9 mouse cellular contexts compared by ENCODE assay signal in the genomic region with DNA sequence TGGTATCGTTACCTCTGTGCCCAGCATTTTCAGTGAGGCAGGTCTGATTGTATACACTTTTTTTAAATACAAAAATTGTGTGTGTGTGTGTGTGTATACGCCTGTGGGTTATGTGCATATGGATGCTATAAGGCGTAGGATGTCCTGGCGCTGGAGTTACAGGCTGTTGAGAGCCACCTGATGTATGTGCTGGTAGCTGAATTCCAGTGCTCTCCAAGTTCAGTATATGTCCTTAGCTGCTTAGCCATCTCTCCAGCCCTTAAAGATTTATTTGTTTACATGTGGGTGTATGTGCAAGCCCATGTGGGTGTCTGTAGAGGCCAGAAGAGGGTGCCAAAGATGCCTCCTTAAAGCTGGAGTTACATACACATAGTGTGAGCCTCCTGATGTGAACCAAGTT. TPM values are rescaled to one million over a fixed set of nuclear protein-coding genes. Genes with fewer than 3 reads are reported as not detected.
DNase-seq lines count a peak whose midpoint lies in the region; ATAC-seq lines count a peak whose summit lies in the region.
"Had no signal": no experiment of that assay in that cellular context is flagged by ENCODE, and none has a peak within 500 bp of the region (broad histone marks: within the 10 kb centered on the region; RNA-seq: fewer than 3 reads in every experiment).

No protein-coding gene starts in this region.

- no peaks in the 10 kb centered on the region for H3K9me3 ChIP-seq in erythroblast, embryonic 14.5 days (ENCODE audit: control insufficient read depth, low read length)
- H3K9me3 ChIP-seq in embryonic facial prominence, embryonic 15.5 days (replicated peaks), result no peaks in the 10 kb centered on the region
- no peaks in the 10 kb centered on the region for H3K9me3 ChIP-seq in limb, embryonic 15.5 days

- H3K4me1 ChIP-seq in erythroblast, embryonic 14.5 days (ENCODE audit: control insufficient read depth), result peaks cover 39% of the 10 kb centered on the region
- H3K4me1 ChIP-seq in embryonic facial prominence, embryonic 15.5 days, result peaks cover 18% of the 10 kb centered on the region; the same call in 1 of the 2 replicates
- H3K4me1 ChIP-seq in limb, embryonic 15.5 days, result peaks cover 9% of the 10 kb centered on the region

- ATAC-seq in erythroblast, adult 5-6 weeks (replicated peaks; ENCODE audit: low FRiP score, poor library complexity, severe bottlenecking), result no peak
- no peak for ATAC-seq in embryonic facial prominence, embryonic 15.5 days (ENCODE audit: insufficient number of reproducible peaks, low FRiP score, low TSS enrichment, low read depth)
- ATAC-seq in limb, embryonic 15.5 days (ENCODE audit: insufficient number of reproducible peaks, low FRiP score, low TSS enrichment, low read depth), result no peak

- H3K9ac ChIP-seq in embryonic facial prominence, embryonic 15.5 days, result no peak overlapping the region
- H3K9ac ChIP-seq in limb, embryonic 15.5 days, result no peak overlapping the region

- DNase-seq in 416B (ENCODE audit: low read depth), result peak; percentile 66
- DNase-seq in testis, postnatal 14 days (ENCODE audit: low spot score), result no peak
- no peak for DNase-seq in lung, postnatal 25 days (ENCODE audit: low spot score)
- DNase-seq in adrenal gland, postnatal 25 days, result no peak

- H3K27me3 ChIP-seq in erythroblast, embryonic 14.5 days (ENCODE audit: control insufficient read depth), result peaks cover 18% of the 10 kb centered on the region
- H3K27me3 ChIP-seq in embryonic facial prominence, embryonic 15.5 days, result peaks cover 16% of the 10 kb centered on the region
- H3K27me3 ChIP-seq in limb, embryonic 15.5 days, result peaks cover 20% of the 10 kb centered on the region
- H3K27me3 ChIP-seq: Patski had no signal

- peak overlapping the region; percentile 60 for H3K4me2 ChIP-seq in embryonic facial prominence, embryonic 15.5 days (replicated peaks)
- peak overlapping the region; percentile 8; the same call in 1 of the 2 replicates for H3K4me2 ChIP-seq in limb, embryonic 15.5 days

- no peak overlapping the region for H3K27ac ChIP-seq in embryonic facial prominence, embryonic 15.5 days (replicated peaks)
- no peak overlapping the region for H3K27ac ChIP-seq in limb, embryonic 15.5 days

- WGBS in embryonic facial prominence, embryonic 15.5 days, result 67% methylated on average over 4 of the region's 4 CpGs
- WGBS in limb, embryonic 15.5 days, result 59% methylated on average over 4 of the region's 4 CpGs

- H3K36me3 ChIP-seq in erythroblast, embryonic 14.5 days (ENCODE audit: control insufficient read depth), result no peaks in the 10 kb centered on the region
- no peaks in the 10 kb centered on the region for H3K36me3 ChIP-seq in embryonic facial prominence, embryonic 15.5 days
- H3K36me3 ChIP-seq in limb, embryonic 15.5 days, result no peaks in the 10 kb centered on the region

- peak overlapping the region; percentile 83 for H3K4me3 ChIP-seq in erythroblast, embryonic 14.5 days (replicated peaks)
- peak overlapping the region; percentile 91 for H3K4me3 ChIP-seq in embryonic facial prominence, embryonic 15.5 days (replicated peaks)
- H3K4me3 ChIP-seq in limb, embryonic 15.5 days, result peak overlapping the region; percentile 85

RNA-seq across cellular contexts. Expression of a gene that starts 0.9 kb away (rescaled TPM):
- polyA plus RNA-seq in erythroblast, embryonic 14.5 days (2012), result 3.9 and 4.6 TPM in 2 replicates
- total RNA-seq in erythroblast, adult 5-6 weeks (2015; ENCODE audit: low replicate concordance), result 2.9 and 9.6 TPM in 2 replicates
- 13.6 and 18.1 TPM in 2 replicates for total RNA-seq in erythroblast, adult 5-6 weeks (2017; ENCODE audit: low replicate concordance)
- 88.1 and 91.2 TPM in 2 replicates for polyA plus RNA-seq in embryonic facial prominence, embryonic 15.5 days (2015; fragmentation: Nextera tagmentation; extraction: Ambion mirVana)
- polyA plus RNA-seq in limb, embryonic 15.5 days (2015; fragmentation: Nextera tagmentation; extraction: Ambion mirVana), result 75.3 and 81.9 TPM in 2 replicates
- total RNA-seq in adrenal gland, postnatal 25 days (2021), result 63.7 and 75.0 TPM in 2 replicates

RNA-seq across cellular contexts. Expression of a gene that starts 3.8 kb away (rescaled TPM):
- not detected in 2 replicates for polyA plus RNA-seq in erythroblast, embryonic 14.5 days (2012)
- total RNA-seq in erythroblast, adult 5-6 weeks (2015; ENCODE audit: low replicate concordance), result not detected in 2 replicates
- total RNA-seq in erythroblast, adult 5-6 weeks (2017; ENCODE audit: low replicate concordance), result not detected in 2 replicates
- polyA plus RNA-seq in embryonic facial prominence, embryonic 15.5 days (2015; fragmentation: Nextera tagmentation; extraction: Ambion mirVana), result 7.5 and 10.6 TPM in 2 replicates
- polyA plus RNA-seq in limb, embryonic 15.5 days (2015; fragmentation: Nextera tagmentation; extraction: Ambion mirVana), result 0.36 and 0.47 TPM in 2 replicates
- total RNA-seq in adrenal gland, postnatal 25 days (2021), result 0.55 TPM in 1 of 2 replicates, not detected in the other

RNA-seq across cellular contexts. Expression of a gene that starts 11.6 kb away (rescaled TPM):
- polyA plus RNA-seq in erythroblast, embryonic 14.5 days (2012), result 0.03 and 0.11 TPM in 2 replicates
- 3.8 TPM in 1 of 2 replicates, not detected in the other for total RNA-seq in erythroblast, adult 5-6 weeks (2015; ENCODE audit: low replicate concordance)
- total RNA-seq in erythroblast, adult 5-6 weeks (2017; ENCODE audit: low replicate concordance), result 0.42 TPM in 1 of 2 replicates, not detected in the other
- 5.3 and 6.1 TPM in 2 replicates for polyA plus RNA-seq in embryonic facial prominence, embryonic 15.5 days (2015; fragmentation: Nextera tagmentation; extraction: Ambion mirVana)
- polyA plus RNA-seq in limb, embryonic 15.5 days (2015; fragmentation: Nextera tagmentation; extraction: Ambion mirVana), result 4.2 and 5.3 TPM in 2 replicates
- total RNA-seq in adrenal gland, postnatal 25 days (2021), result 4.3 and 7.4 TPM in 2 replicates

RNA-seq across cellular contexts. Expression of a gene that starts 11.8 kb away (rescaled TPM):
- polyA plus RNA-seq in erythroblast, embryonic 14.5 days (2012), result 0.03 and 0.04 TPM in 2 replicates
- total RNA-seq in erythroblast, adult 5-6 weeks (2015; ENCODE audit: low replicate concordance), result not detected in 2 replicates
- 0.70 TPM in 1 of 2 replicates, not detected in the other for total RNA-seq in erythroblast, adult 5-6 weeks (2017; ENCODE audit: low replicate concordance)
- 2.9 and 4.3 TPM in 2 replicates for polyA plus RNA-seq in embryonic facial prominence, embryonic 15.5 days (2015; fragmentation: Nextera tagmentation; extraction: Ambion mirVana)
- polyA plus RNA-seq in limb, embryonic 15.5 days (2015; fragmentation: Nextera tagmentation; extraction: Ambion mirVana), result 2.9 TPM in 2 replicates
- total RNA-seq in adrenal gland, postnatal 25 days (2021), result 0.21 TPM in 1 of 2 replicates, not detected in the other

RNA-seq across cellular contexts. Expression of a gene that starts 25.4 kb away (rescaled TPM):
- 0.15 TPM in 1 of 2 replicates, not detected in the other for polyA plus RNA-seq in erythroblast, embryonic 14.5 days (2012)
- not detected in 2 replicates for total RNA-seq in erythroblast, adult 5-6 weeks (2015; ENCODE audit: low replicate concordance)
- total RNA-seq in erythroblast, adult 5-6 weeks (2017; ENCODE audit: low replicate concordance), result 1.9 TPM in 1 of 2 replicates, not detected in the other
- polyA plus RNA-seq in embryonic facial prominence, embryonic 15.5 days (2015; fragmentation: Nextera tagmentation; extraction: Ambion mirVana), result 19.7 and 20.9 TPM in 2 replicates
- polyA plus RNA-seq in limb, embryonic 15.5 days (2015; fragmentation: Nextera tagmentation; extraction: Ambion mirVana), result 16.8 and 22.2 TPM in 2 replicates
- 26.9 and 37.9 TPM in 2 replicates for total RNA-seq in adrenal gland, postnatal 25 days (2021)

Comparison
In these comparisons a context has a peak if more than half of its experiments do, and no peak if none do; other contexts are left out.
1. RNA of a gene that starts 0.9 kb away (polyA plus RNA-seq): 88.1 to 91.2 TPM in embryonic facial prominence, embryonic 15.5 days and 75.3 to 81.9 TPM in limb, embryonic 15.5 days; 3.9 to 4.6 TPM in erythroblast, embryonic 14.5 days; every median in the first group is over 10 times any median in the second.
2. Peak in every context shown above with its lines, with median percentiles within 50 percentile points of each other: H3K4me3 ChIP-seq.